Mouse (Mus musculus) forebrain, embryonic 11.5 days (tissue): ENCODE data around the gene Tbx19. TPM values are rescaled to one million over a fixed set of nuclear protein-coding genes. Genes with fewer than 3 reads are reported as not detected.
A peak's percentile ranks its signal among the peaks of the same experiment; 100 is the strongest.

Experiments used
- ATAC-seq: fragments of 200-750 bp; cut with Nextera tagmentation; replicated peaks from 2 replicates; pipeline ENCODE4 v1.8.0; 2017; ENCODE audit warnings: moderate TSS enrichment; ENCODE audit not compliant: low FRiP score
- DNase-seq: peaks from one replicate; pipeline ENCODE4 v3.0.0-alpha.2; 2017; ENCODE audit warnings: low spot score
- H3K27ac ChIP-seq: fragments of 300-500 bp; sonication (generic); 2 replicates; pipeline ENCODE4 v1.5.1; 2014; ENCODE audit warnings: low read depth, low read length
- H3K27me3 ChIP-seq: fragments of 300-500 bp; sonication (generic); 2 replicates; pipeline ENCODE4 v1.6.1; 2014; ENCODE audit warnings: mild to moderate bottlenecking, low read length, mixed read lengths; ENCODE audit not compliant: control insufficient read depth, insufficient read depth
- H3K36me3 ChIP-seq: fragments of 300-500 bp; sonication (generic); 2 replicates; pipeline ENCODE4 v1.6.1; 2014; ENCODE audit warnings: mild to moderate bottlenecking, low read length, moderate library complexity, mixed read lengths; ENCODE audit not compliant: control insufficient read depth, insufficient read depth
- H3K4me1 ChIP-seq: fragments of 300-500 bp; sonication (generic); replicated peaks from 2 replicates; pipeline ENCODE4 v1.6.1; 2014; ENCODE audit warnings: low read length, mixed read lengths; ENCODE audit not compliant: control insufficient read depth, insufficient read depth
- H3K4me2 ChIP-seq: fragments of 300-500 bp; sonication (generic); 2 replicates; pipeline ENCODE4 v1.6.1; 2014; ENCODE audit warnings: low read depth, mild to moderate bottlenecking, low read length, moderate library complexity, mixed read lengths; ENCODE audit not compliant: severe bottlenecking
- H3K4me3 ChIP-seq: fragments of 300-500 bp; sonication (generic); 2 replicates; pipeline ENCODE4 v1.5.1; 2014; ENCODE audit warnings: low read depth, low read length
- H3K9ac ChIP-seq: fragments of 300-500 bp; sonication (generic); 2 replicates; pipeline ENCODE4 v1.6.1; 2014; ENCODE audit warnings: low read length
- H3K9me3 ChIP-seq: fragments of 300-500 bp; sonication (generic); 2 replicates; pipeline ENCODE4 v1.6.1; 2016; ENCODE audit warnings: low read length, mixed read lengths; ENCODE audit not compliant: control insufficient read depth
- WGBS: fragments of 180-500 bp; shearing (Covaris S2); extraction: QIAGEN DNeasy Blood & Tissue Kit; methylation state at CpG from one replicate; pipeline ENCODE4 v1.1.7; 2014; 5-methylcytosine and 5-hydroxymethylcytosine counted together
- polyA plus RNA-seq: library from polyadenylated mRNA; unstranded; fragments of >200 nt; fragmentation: Nextera tagmentation; extraction: Ambion mirVana; gene quantifications from 2 replicates; pipeline ENCODE4 v1.2.1, GENCODE M21; 2014

The Tbx19 gene
- not detected in 2 replicates for polyA plus RNA-seq

DNA sequence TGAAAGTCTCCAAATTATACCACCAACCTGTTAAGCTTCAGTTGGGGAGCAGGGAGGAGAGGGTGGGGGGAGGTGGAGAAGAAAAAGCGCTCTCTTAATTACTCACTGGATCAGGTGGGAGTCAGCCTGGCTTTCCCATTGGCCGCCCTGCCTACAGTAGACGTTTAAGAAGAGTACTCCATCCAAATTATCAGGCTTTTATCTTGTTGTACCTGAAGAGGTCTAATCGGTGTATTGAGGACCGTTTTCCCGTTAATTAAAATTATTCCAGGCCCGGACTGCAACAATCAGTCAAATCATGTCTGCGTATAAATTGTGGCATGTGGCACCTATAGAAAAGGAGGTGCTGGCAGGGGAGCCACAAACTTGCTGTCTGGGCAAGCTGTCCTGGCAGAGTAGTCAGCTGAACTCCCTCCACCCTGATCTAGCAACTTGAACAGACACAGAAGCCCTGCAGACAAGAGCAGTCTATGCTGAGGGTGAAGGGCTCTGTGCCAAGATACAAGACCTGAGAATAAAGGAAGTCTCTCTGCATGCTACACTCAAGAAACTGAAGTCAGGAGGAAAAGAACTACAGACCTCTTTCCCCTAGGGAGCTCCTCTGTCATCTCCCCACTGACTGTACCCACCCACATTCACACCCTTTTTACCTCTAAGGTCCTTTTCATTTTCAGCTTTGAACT, at the start of gene Tbx19:
TSS of gene Tbx19 (minus strand) at position 51 of the 683 bp plus-strand sequence.
- H3K4me3 ChIP-seq = no peak within 1 kb of the TSS
- no peak for ATAC-seq
- H3K27me3 ChIP-seq = no peaks in the 10 kb centered on the region
- no peak within 1 kb of the TSS for H3K9ac ChIP-seq
- no peaks in the 10 kb centered on the region for H3K4me1 ChIP-seq
- DNase-seq = peak; percentile 25
- H3K9me3 ChIP-seq = no peaks in the 10 kb centered on the region
- no peak within 1 kb of the TSS for H3K27ac ChIP-seq
- H3K4me2 ChIP-seq = no peak within 1 kb of the TSS
- no peaks in the 10 kb centered on the region for H3K36me3 ChIP-seq
- 88% methylated on average over 8 of the region's 8 CpGs for WGBS

DNA sequence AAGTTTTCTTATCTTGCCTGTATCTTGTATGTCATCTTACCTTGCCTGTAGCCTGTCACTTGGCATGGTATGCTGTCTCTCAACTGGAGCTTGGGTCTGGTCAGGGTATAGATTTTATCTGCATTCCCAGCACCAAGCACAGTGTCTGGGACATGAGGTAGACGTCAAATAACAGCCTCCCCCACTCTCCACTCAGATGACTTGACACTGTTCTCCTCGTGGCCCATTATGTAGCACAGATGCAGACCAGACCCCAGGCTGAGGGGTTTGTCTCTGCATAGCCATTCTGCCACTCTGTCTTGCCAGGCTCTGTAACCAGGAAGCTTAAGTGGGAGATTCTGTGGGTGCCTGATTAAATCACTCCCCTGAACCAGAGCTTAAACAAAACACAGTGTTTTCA, 45.0 kb upstream of the Tbx19 start:
- no peaks in the 10 kb centered on the region for H3K36me3 ChIP-seq
- H3K4me3 ChIP-seq = no peak overlapping the region
- no peak overlapping the region for H3K9ac ChIP-seq
- DNase-seq = no peak
- no peaks in the 10 kb centered on the region for H3K9me3 ChIP-seq
- no peak overlapping the region for H3K27ac ChIP-seq
- H3K4me1 ChIP-seq = no peaks in the 10 kb centered on the region
- no peaks in the 10 kb centered on the region for H3K27me3 ChIP-seq
- no peak overlapping the region for H3K4me2 ChIP-seq
- ATAC-seq = no peak
- 51% methylated on average over 2 of the region's 2 CpGs for WGBS

DNA sequence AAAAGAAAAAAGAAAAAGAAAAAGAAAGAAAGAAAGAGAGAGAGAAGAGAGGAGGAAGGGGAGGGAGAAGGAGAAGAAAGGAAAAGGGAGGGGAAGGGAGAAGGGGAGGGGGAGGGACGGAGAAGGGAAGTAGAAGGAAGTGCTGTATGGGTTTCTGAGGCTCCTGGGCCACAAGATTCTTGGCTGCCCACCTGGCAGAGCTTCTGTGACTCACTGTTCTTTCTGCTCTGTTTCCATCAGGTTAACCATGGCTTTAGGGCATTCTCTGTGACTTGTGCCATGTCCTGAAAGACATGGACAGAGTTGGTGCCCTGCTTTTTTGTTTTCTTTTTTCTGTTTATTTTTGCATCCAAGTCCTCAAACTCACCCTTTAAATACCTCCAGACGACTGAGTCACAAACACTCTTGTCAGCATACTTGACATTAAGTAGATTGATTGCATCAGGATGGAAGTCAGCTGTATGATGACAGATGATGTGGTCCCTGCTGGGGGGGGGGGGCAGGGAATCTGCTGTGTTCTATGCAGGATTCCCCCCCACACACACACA, 43.0 kb upstream of the Tbx19 start:
- H3K4me3 ChIP-seq = no peak overlapping the region
- no peak for DNase-seq
- no peak for ATAC-seq
- no peak overlapping the region for H3K9ac ChIP-seq
- 60% methylated on average over 2 of the region's 2 CpGs for WGBS
- no peaks in the 10 kb centered on the region for H3K4me1 ChIP-seq
- no peaks in the 10 kb centered on the region for H3K9me3 ChIP-seq
- H3K27me3 ChIP-seq = no peaks in the 10 kb centered on the region
- H3K27ac ChIP-seq = no peak overlapping the region
- H3K4me2 ChIP-seq = no peak overlapping the region
- H3K36me3 ChIP-seq = no peaks in the 10 kb centered on the region

DNA sequence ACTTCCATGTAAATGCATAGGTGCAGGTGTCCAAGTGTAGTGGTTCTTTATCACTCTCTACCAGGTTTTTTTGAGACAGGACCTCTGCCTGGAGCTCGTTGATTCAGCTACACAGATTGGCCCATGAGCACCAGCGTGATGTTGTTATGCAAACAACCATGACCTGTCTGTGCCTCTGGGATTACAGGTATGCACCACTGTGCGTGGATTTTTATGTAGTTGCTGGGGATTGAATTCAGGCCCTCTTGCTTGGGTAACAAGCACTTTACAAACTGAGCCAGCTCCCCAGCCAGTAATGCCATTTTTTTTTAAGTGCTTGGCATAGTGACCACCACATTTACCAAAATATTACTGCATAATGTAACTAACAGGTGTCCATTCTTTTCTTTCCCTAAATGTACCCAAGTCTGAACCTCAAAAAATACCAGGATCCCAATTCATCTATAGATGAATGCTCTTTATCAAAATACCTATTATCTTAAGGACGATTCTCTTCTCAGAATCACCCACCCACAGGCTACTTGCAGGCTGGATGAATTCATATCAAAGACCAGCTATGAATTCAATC, 41.0 kb upstream of the Tbx19 start:
- Histone ChIP-seq H3K4me1 (no peaks in the 10 kb centered on the region), H3K9me3 (no peaks in the 10 kb centered on the region), H3K27me3 (no peaks in the 10 kb centered on the region), H3K9ac (no peak overlapping the region), H3K4me2 (no peak overlapping the region), H3K27ac (no peak overlapping the region), H3K4me3 (no peak overlapping the region), H3K36me3 (no peaks in the 10 kb centered on the region)
- ATAC-seq (no peak), DNase-seq (no peak)
- 83% methylated on average over 4 of the region's 4 CpGs for WGBS

DNA sequence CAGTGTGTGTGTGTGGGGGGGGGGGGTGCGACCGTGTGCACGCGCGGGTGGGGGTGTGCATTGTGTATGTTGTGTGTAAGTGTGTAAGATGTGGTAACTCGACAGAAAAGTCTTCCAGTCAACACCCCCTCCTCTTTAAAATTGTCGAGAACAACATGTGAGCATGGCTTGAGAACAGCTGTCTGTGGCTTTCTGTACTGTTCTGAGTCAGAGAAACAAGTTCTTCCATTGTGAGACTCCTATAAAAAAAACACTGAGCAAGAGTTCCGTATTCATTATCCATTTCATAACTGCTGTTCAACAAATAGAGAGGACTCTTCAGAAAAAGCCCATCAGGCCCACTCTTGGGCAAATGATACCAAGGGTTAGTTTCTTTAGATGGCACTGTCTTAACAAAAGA, 40.2 kb upstream of the Tbx19 start:
- H3K36me3 ChIP-seq = no peaks in the 10 kb centered on the region
- ATAC-seq (no peak), DNase-seq (no peak)
- H3K4me2 ChIP-seq = no peak overlapping the region
- H3K27ac ChIP-seq = no peak overlapping the region
- WGBS = 84% methylated on average over 8 of the region's 8 CpGs
- H3K4me1 ChIP-seq = no peaks in the 10 kb centered on the region
- H3K4me3 ChIP-seq = no peak overlapping the region
- no peak overlapping the region for H3K9ac ChIP-seq
- H3K27me3 ChIP-seq = no peaks in the 10 kb centered on the region
- H3K9me3 ChIP-seq = no peaks in the 10 kb centered on the region

DNA sequence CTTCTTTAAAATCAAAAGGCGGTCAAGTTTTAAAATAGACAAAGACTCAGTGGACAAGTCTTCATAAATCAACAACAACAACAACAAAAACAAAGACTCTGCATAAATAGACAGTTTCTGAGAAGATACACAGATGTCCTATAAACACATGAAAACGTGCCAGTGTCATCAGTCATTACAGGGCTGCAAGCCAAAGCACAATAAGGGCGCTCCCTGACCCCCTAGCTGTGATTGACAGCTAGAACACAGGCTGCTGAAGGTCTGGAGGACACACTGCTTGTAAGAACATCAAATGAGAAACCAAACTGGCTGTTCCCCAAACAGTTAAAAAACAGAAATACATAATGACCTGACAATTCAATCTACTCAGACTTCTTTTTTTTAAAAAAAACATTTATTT, 39.1 kb upstream of the Tbx19 start:
- Histone ChIP-seq H3K27ac (no peak overlapping the region), H3K9ac (no peak overlapping the region), H3K27me3 (no peaks in the 10 kb centered on the region), H3K36me3 (no peaks in the 10 kb centered on the region), H3K4me2 (no peak overlapping the region), H3K9me3 (no peaks in the 10 kb centered on the region), H3K4me1 (no peaks in the 10 kb centered on the region), H3K4me3 (no peak overlapping the region)
- 78% methylated on average over 3 of the region's 3 CpGs for WGBS
- DNase-seq (no peak), ATAC-seq (no peak)

DNA sequence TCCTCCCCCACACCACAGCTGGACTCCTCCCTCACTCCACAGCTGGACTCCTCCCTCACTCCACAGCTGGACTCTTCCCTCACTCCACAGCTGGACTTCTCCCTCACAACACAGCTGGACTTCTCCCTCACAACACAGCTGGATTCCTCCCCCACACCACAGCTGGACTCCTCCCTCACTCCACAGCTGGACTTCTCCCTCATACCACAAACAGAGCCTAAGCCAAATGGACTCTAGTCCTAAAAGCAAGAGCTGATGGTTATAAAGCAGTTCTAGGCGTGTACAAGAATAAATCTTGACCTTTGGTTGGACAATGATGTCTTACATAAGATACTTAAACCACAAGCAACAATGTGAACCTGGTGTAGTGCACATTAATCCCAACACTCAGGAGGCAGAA, 38.4 kb upstream of the Tbx19 start:
- Histone ChIP-seq H3K9me3 (no peaks in the 10 kb centered on the region), H3K27ac (no peak overlapping the region), H3K36me3 (no peaks in the 10 kb centered on the region), H3K9ac (no peak overlapping the region), H3K27me3 (no peaks in the 10 kb centered on the region), H3K4me3 (no peak overlapping the region), H3K4me2 (no peak overlapping the region), H3K4me1 (no peaks in the 10 kb centered on the region)
- DNase-seq (no peak), ATAC-seq (no peak)
- 66% methylated on average over 1 of the region's 1 CpGs for WGBS

DNA sequence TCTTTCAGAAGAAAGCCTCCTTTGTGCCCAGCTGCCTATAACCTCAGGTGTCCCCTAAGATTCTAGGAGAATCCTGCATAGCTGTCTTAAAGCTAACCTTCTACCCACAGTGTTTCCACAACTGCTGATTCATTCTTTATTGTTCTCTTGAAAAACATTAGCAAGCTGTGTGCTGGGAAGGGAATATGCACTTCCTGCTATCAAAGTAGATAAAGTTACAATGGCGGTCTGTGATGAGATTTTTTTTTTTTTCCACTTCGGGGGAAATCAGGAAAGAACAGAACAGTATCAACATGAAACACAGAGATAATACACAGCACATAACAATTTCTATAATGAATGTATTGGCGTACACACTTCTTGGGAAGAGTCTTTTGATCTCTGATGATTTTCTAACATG, 37.3 kb upstream of the Tbx19 start:
- DNase-seq (no peak), ATAC-seq (no peak)
- Histone ChIP-seq H3K36me3 (no peaks in the 10 kb centered on the region), H3K4me1 (no peaks in the 10 kb centered on the region), H3K27me3 (no peaks in the 10 kb centered on the region), H3K4me3 (no peak overlapping the region), H3K9me3 (no peaks in the 10 kb centered on the region), H3K4me2 (no peak overlapping the region), H3K27ac (no peak overlapping the region), H3K9ac (no peak overlapping the region)
- WGBS = 86% methylated on average over 3 of the region's 3 CpGs
